Mouse (Mus musculus) intestine, postnatal 0 days (tissue): ENCODE measurements around the gene Fam20b. TPM values are rescaled to one million over a fixed set of nuclear protein-coding genes. Genes with fewer than 3 reads are reported as not detected.

Experiments used
- ATAC-seq: fragments of 200-750 bp; cut with Nextera tagmentation; 2 replicates; pipeline ENCODE4 v1.8.0; 2017; ENCODE audit warnings: mild to moderate bottlenecking, moderate TSS enrichment, moderate library complexity
- H3K27ac ChIP-seq: fragments of 300-500 bp; sonication (generic); 2 replicates; pipeline ENCODE4 v1.5.1; 2014; ENCODE audit warnings: mild to moderate bottlenecking, low read depth, low read length, moderate library complexity
- H3K27me3 ChIP-seq: fragments of 300-500 bp; sonication (generic); replicated peaks from 2 replicates; pipeline ENCODE4 v1.6.1; 2014; ENCODE audit warnings: low read length, mixed read lengths; ENCODE audit not compliant: control insufficient read depth, insufficient read depth
- H3K36me3 ChIP-seq: fragments of 300-500 bp; sonication (generic); 2 replicates; pipeline ENCODE4 v1.6.1; 2014; ENCODE audit warnings: mild to moderate bottlenecking, moderate library complexity; ENCODE audit not compliant: control insufficient read depth, insufficient read depth
- H3K4me1 ChIP-seq: fragments of 300-500 bp; sonication (generic); replicated peaks from 2 replicates; pipeline ENCODE4 v1.6.1; 2014; ENCODE audit warnings: antibody characterized with exemption, low read length, mixed read lengths; ENCODE audit not compliant: control insufficient read depth, insufficient read depth
- H3K4me2 ChIP-seq: fragments of 300-500 bp; sonication (generic); replicated peaks from 2 replicates; pipeline ENCODE4 v1.6.1; 2014; ENCODE audit warnings: low read depth, mild to moderate bottlenecking, moderate library complexity
- H3K4me3 ChIP-seq: fragments of 300-500 bp; sonication (generic); 2 replicates; pipeline ENCODE4 v1.5.1; 2014; ENCODE audit warnings: low read depth, low read length
- H3K9ac ChIP-seq: fragments of 300-500 bp; sonication (generic); 2 replicates; pipeline ENCODE4 v1.6.1; 2014; ENCODE audit warnings: mild to moderate bottlenecking, low read depth, low read length
- H3K9me3 ChIP-seq: fragments of 300-500 bp; sonication (generic); 2 replicates; pipeline ENCODE4 v1.6.1; 2016; ENCODE audit warnings: mixed run types; ENCODE audit not compliant: control insufficient read depth
- CTCF ChIP-seq: sonication (generic); IDR thresholded peaks from 2 replicates; pipeline ENCODE4 v1.5.1; 2016; ENCODE audit warnings: low read depth, mild to moderate bottlenecking, control low read depth, antibody characterized with exemption, moderate library complexity
- WGBS: fragments of 180-500 bp; shearing (Covaris S2); extraction: QIAGEN DNeasy Blood & Tissue Kit; methylation state at CpG from one replicate; pipeline ENCODE4 v1.1.7; 2014; 5-methylcytosine and 5-hydroxymethylcytosine counted together
- polyA plus RNA-seq: library from polyadenylated mRNA; unstranded; fragments of >200 nt; fragmentation: Nextera tagmentation; extraction: Ambion mirVana; gene quantifications from 2 replicates; pipeline ENCODE4 v1.2.1, GENCODE M21; 2015

Gene Fam20b
- polyA plus RNA-seq, 1 experiment from 2014 or later: 35.4 TPM

DNA sequence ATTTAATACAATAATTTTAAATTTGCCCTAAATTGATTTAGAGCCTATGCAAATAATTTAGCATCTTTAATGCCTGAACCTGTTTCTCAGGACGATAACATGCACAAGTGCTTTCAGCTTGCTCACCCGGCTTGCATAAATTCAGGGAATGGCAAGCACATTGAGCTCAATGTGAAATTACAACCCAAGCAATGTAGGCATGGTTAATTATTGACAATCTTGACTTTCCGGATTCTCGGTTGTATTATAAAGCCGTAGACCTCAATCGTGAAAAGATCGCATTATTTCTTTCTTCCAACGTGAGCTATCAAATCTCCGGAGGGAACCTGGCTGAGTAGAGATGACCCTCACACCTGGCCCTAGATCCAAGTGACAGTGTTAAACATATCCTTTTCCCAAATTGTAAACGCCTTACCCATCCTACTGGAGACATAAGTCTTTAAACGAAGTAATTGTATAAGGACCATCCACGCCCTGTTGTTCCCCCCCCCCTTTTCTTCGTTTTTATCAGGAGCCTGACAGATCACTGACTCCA is 1.1 kb downstream of the Fam20b start:
- Histone ChIP-seq H3K27ac (peak overlapping the region; percentile 99), H3K9me3 (no peaks in the 10 kb centered on the region), H3K4me1 (0 out of 2 replicates have a peak, but pooled peaks cover 3% of the 10 kb centered on the region), H3K9ac (peak overlapping the region; percentile 97), H3K4me2 (peak overlapping the region; percentile 72), H3K36me3 (no peaks in the 10 kb centered on the region), H3K27me3 (no peaks in the 10 kb centered on the region), H3K4me3 (peak overlapping the region; percentile 95)
- TF ChIP-seq CTCF: no peak
- WGBS: 8% methylated on average over 13 of the region's 13 CpGs
- ATAC-seq: peak; percentile 11; the same call in 1 of the 2 replicates

DNA sequence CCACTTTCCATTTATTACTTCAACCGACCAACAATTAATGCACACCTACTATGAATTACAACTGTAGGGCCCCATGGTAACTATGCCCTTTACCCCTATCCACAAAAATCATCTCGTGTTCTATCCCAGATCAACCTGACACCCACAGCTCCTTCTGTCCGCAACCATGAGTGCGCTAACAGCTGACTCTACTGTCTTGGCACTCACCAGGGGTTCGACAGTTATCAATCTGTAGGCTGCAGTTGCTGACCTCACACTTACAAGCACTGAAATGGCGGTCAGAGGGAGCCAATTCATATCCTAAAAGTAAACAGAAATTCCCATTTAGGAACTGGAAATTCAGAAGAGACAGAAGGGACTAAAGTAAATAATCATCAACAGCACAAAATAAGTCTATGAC is 2.2 kb downstream of the Fam20b start:
- Histone ChIP-seq H3K27me3 (no peaks in the 10 kb centered on the region), H3K4me1 (0 out of 2 replicates have a peak, but pooled peaks cover 3% of the 10 kb centered on the region), H3K9me3 (no peaks in the 10 kb centered on the region), H3K27ac (no peak overlapping the region), H3K9ac (no peak overlapping the region), H3K36me3 (no peaks in the 10 kb centered on the region), H3K4me3 (no peak overlapping the region), H3K4me2 (peak overlapping the region; percentile 31; the same call in 1 of the 2 replicates)
- 40% methylated on average over 6 of the region's 6 CpGs for WGBS
- no peak for TF ChIP-seq CTCF
- no peak for ATAC-seq

DNA sequence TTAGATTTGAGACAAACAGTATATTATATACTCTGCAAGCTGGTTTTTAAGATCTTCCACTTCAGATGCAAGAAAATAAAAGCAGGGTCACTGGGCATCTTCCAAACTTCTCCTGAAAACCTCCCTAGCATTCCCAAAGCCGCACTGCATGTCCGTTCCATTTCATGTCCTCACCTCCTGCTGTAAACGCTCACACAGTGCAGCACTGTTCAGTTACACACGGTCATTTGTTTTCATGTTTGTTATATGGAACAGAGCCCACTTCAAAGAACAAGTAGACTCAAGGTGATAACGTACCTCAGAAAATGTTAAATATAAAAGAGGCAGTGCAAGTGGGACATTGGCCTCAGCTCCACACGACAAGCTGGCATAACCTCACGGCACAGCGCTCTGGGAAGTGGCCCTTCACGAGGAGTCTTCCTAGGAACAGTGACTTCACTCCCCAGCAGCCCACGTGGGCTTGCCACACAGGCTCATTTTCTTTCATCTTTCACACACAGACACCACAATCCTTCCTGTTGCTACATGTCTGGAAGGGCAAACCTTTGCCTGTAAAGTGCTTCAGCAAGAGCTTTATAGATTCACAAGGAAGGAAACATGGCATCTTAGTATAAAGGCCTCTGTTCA is 8.3 kb downstream of the Fam20b start:
- Histone ChIP-seq H3K9me3 (no peaks in the 10 kb centered on the region), H3K4me3 (no peak overlapping the region), H3K36me3 (peaks cover 9% of the 10 kb centered on the region), H3K27me3 (no peaks in the 10 kb centered on the region), H3K4me1 (no peaks in the 10 kb centered on the region; the same call in 1 of the 2 replicates), H3K4me2 (no peak overlapping the region), H3K27ac (no peak overlapping the region), H3K9ac (no peak overlapping the region)
- WGBS: 68% methylated on average over 10 of the region's 10 CpGs
- no peak for ATAC-seq
- TF ChIP-seq CTCF: no peak

DNA sequence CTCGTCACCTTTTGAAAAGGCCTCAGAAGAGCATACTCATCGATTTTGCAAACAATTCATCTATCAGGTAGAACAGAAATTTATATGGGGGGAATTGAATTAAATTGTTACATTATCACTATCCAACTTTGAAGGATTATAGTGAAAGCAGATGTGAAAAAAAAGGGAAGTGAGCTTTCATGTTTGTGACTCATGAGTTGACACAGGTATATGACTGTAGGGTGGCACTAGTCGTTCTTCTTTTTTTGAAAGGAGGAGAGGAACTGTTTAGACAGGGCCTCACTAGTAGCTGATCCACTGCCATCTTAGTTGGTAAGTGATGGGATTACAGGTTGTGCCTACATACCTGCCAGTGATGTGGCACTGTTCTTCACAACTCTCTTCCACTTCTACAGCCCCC is 10.2 kb downstream of the Fam20b start:
- no peak overlapping the region for H3K4me3 ChIP-seq
- ATAC-seq: no peak
- no peaks in the 10 kb centered on the region for H3K27me3 ChIP-seq
- no peak overlapping the region for H3K9ac ChIP-seq
- H3K36me3 ChIP-seq: peaks cover 20% of the 10 kb centered on the region
- no peaks in the 10 kb centered on the region; the same call in 1 of the 2 replicates for H3K4me1 ChIP-seq
- no peaks in the 10 kb centered on the region for H3K9me3 ChIP-seq
- TF ChIP-seq CTCF: no peak
- H3K4me2 ChIP-seq: no peak overlapping the region
- no peak overlapping the region for H3K27ac ChIP-seq
- WGBS: 74% methylated on average over 3 of the region's 3 CpGs

DNA sequence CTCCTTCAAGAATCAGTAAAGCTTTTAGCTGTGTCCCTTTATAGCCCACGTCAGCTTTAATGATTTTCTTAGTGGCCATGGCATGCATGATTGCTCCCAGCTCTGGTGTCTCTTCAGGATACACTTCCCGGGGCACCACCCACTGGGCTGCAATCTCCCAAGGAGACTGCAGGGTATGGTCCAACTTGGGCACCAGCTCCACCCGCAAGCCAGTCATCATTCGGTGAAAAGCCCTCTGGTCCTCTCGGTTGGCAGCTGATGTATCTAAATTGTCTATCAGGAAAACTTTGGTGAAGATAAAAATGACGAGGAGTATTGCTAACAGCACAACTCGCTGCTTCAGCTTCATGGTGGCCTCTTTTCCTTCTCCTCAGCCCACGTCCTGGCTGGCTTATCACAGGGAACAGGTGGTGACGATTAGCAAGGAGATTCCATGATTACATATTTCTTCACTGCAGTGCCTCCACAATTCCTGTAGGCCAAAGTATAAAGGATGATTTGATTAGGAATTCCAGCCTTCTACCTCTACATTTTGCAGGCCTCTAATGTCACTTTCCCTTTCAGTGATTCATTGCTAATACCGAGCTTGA is 13.1 kb downstream of the Fam20b start:
- Histone ChIP-seq H3K9me3 (no peaks in the 10 kb centered on the region), H3K36me3 (peaks cover 43% of the 10 kb centered on the region), H3K4me2 (no peak overlapping the region), H3K27me3 (no peaks in the 10 kb centered on the region), H3K4me3 (no peak overlapping the region), H3K27ac (0 out of 2 replicates have a peak overlapping the region, but pooled peaks have one; percentile 2), H3K9ac (no peak overlapping the region), H3K4me1 (no peaks in the 10 kb centered on the region; the same call in 1 of the 2 replicates)
- TF ChIP-seq CTCF: no peak
- no peak; the same call in 1 of the 2 replicates for ATAC-seq
- 53% methylated on average over 10 of the region's 10 CpGs for WGBS

DNA sequence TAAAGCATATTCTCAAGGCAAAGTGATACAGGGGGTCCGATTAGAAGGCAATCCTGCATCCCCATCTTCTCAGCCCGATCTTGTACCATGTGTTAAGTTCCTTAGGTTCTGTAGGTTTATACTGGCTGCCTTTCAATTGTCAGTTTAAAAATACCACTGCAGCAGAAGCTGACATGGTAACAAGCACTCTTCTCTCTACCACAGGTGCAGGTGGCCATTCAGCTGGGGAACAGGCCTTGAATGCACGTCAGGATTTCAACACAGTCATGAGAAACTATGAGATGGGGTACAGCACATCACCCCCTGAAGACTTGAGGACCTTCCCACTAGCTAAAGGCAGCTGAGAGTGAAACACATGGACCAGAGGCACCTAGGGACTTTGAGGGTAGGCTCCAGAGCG is 15.4 kb downstream of the Fam20b start:
- Histone ChIP-seq H3K27me3 (no peaks in the 10 kb centered on the region), H3K9me3 (no peaks in the 10 kb centered on the region), H3K36me3 (peaks cover 53% of the 10 kb centered on the region), H3K27ac (no peak overlapping the region), H3K9ac (no peak overlapping the region), H3K4me1 (no peaks in the 10 kb centered on the region; the same call in 1 of the 2 replicates), H3K4me2 (no peak overlapping the region), H3K4me3 (no peak overlapping the region)
- 91% methylated on average over 4 of the region's 4 CpGs for WGBS
- no peak for ATAC-seq
- no peak for TF ChIP-seq CTCF
